Mouse (Mus musculus): ENCODE measurements around the gene Daw1.

The Daw1 gene

GRCm38 (mm10) chr1:83159603-83160002 lies at the start of gene Daw1:
TSS of gene Daw1 (plus strand) at chr1:83159752.
- peak; percentile 88 for DNase-seq (ENCODE audit: low read depth, low spot score)

- DNase-seq (ENCODE audit: low read depth, low spot score): no peak
Observed at GRCm38 (mm10) chr1:83110992-83111391, 48.6 kb upstream of the Daw1 start.

GRCm38 (mm10) chr1:83111726-83112125 lies 47.8 kb upstream of the Daw1 start:
- DNase-seq (ENCODE audit: low read depth, low spot score): peak; percentile 9

DNA sequence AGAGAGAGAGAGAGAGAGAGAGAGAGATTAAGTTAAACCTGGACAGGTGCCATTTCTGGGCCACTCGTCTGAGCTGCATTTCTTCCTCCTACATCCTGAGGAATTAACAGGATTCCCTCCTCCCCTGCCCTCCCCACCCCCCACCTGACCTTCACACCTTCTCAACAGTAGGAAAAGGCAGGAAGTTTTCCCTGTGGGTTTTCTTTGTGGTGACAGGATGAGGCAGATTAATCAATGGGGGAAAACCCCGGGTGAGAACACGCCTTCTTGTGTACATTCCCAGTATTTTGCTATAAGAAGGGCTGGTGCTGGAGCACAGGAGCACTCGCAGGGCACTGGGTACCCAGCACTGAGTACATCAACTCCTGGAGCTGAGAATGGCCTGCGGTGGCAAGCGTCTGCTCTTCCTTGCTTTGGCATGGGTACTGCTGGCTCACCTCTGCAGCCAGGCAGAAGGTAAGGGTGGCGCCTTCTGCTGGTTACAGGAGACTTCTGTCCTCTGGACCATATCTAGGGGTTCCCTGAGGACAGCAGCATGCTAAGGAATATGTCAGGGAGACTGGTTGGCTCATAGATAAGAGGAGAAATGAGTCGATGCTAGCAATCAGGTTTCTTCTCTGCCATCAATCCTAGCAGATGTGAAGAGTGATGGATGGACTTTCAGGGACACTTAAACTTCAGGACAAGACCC lies 43.0 kb upstream of the Daw1 start, which contains the start of gene Ccl20:
Gene Ccl20, plus strand, starts transcription at position 320 of the 691 bp plus-strand sequence.
- DNase-seq (ENCODE audit: low read depth, low spot score): peak; percentile 73

DNA sequence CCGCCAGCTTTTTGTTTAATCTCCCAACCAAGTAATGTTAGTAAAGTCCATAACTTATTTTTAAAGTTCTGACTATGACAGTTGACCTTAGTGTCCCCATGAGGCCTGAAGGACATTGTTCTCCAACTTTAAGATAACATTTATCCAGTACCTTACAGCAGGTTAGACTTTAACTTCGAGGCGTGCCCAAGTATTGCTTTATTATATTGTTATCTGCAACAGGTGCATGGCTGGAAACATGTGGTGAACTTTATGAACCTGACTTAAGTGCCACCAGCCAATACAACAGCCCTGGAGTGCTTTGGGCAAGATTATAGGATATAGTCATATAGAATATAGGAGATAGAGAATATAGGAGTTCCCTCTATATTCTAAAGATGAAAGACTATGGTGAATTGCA lies 42.3 kb upstream of the Daw1 start:
- no peak for DNase-seq (ENCODE audit: low read depth, low spot score)

- DNase-seq (ENCODE audit: low read depth, low spot score): no peak
Observed at GRCm38 (mm10) chr1:83117661-83118060, 41.9 kb upstream of the Daw1 start.

DNA sequence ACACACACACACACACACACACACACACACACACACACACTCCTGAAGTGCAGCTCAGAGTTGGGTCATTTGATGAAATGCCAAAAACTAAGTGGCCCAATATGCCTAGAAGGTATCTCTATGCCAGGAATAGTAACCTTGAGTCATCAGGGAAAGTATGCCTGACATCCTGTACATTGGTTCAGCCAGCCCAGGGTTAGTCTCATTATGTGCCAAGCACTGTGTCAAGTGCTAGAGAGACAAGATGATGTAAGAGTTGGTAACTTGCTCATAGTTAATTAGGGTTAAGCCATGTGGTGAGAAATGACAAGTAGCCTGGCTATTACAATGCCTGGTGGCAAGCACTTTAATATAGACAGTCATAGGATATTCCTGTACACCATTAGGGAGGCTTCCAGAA lies 39.6 kb upstream of the Daw1 start:
- no peak for DNase-seq (ENCODE audit: low read depth, low spot score)

DNA sequence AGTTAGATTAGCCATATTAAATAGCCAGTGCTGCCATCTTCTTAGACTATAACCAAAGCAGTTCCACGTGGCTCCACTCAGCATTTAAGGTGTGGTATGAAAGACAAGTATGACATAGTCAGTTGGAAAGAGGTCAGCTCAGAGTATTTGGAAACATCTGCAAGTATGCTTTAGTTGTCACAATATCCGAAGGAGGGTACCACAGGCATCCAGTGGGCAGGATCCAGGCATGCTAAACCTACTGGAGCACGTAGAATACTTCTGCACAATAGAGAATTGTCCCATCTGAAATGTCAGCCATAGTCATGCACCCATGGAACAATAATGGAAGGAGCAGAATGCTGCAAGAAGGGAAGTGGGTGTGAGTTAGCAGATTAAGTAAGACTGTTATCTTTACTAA lies 39.2 kb upstream of the Daw1 start:
- no peak for DNase-seq (ENCODE audit: low read depth, low spot score)

GRCm38 (mm10) chr1:83123201-83123600 lies 36.4 kb upstream of the Daw1 start:
- no peak for DNase-seq (ENCODE audit: low read depth, low spot score)

- DNase-seq (ENCODE audit: low read depth, low spot score): peak; percentile 17
Observed at GRCm38 (mm10) chr1:83135829-83136228, 23.7 kb upstream of the Daw1 start.

DNA sequence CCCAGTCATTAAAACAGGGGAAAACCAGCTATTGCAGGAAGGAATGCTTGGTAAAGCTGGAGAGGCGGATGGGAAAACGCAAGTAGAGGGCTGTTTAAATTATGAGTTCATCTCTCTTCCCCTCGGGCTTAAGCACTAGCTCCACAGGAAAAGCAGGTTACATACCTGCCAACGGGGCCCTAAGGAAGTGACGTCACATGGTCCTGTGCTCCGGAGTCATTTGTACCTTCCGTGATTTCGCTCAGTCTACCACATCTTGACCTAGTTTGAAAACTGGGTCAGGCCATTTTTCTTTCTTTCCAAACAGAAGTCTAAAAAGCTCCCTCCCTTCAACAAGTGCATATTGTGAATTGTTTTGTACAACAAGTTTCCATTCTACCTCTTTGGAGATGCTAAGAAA lies 21.7 kb upstream of the Daw1 start:
- DNase-seq (ENCODE audit: low read depth, low spot score): no peak

DNA sequence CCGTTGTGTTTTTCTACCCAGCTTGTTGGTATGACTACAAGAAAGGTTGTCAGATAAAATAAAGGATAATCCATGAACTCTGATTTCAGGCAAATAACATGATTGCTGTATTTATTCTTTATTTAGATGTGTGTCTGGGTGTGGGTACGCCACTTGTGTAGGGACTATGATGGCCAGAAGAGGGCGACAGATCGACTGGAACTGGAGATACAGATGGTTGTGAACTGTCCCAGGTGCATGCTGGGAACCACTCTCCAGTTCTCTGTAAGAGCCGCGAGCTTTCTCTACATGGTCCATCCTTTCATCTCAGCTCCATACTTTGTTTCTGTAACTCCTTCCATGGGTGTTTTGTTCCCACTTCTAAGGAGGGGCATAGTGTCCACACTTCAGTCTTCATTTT lies 20.8 kb upstream of the Daw1 start:
- DNase-seq (ENCODE audit: low read depth, low spot score): peak; percentile 57

DNA sequence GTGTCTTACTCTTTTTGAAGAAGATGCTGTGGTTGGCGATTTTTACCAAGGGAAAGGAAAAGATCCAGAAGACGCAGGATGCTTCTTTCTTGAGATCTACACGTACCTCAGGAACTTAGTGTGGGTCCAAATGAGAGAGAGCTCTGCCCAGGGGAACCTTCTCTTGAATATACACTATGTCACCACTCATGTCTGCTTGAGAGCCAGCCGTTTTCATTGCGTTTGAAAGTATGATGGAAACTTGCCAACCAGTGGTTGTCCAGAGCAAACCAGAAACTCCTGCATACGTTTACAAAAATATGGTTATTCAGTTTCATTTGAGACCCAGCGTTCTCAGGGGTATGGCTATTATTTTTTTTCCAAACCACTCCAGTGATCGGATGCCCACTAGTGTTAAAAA lies 18.0 kb upstream of the Daw1 start:
- no peak for DNase-seq (ENCODE audit: low read depth, low spot score)

- no peak for DNase-seq (ENCODE audit: low read depth, low spot score)
Observed at GRCm38 (mm10) chr1:83142055-83142454, 17.5 kb upstream of the Daw1 start.

DNA sequence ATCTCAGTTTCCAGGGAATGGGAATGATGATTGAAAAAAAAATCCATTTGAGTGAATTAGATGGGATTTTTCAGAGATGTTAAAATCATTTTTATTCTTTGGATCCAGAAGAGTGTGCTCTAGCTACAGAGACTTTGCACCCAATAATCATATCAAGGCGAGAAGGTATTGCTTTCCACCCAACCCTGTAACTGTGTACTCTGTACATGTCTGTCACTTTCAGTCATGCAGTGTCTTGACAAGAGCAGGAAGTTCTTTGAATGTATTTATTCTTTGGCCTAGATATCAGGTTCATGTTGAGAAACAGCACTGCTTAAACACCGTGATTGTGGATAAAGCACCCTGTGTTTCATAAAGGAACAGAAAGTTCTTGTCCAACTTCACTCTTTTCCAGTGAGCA lies 13.0 kb upstream of the Daw1 start:
- DNase-seq (ENCODE audit: low read depth, low spot score): no peak

- peak; percentile 28 for DNase-seq (ENCODE audit: low read depth, low spot score)
Observed at GRCm38 (mm10) chr1:83150227-83150626, 9.3 kb upstream of the Daw1 start.

GRCm38 (mm10) chr1:83152961-83153360 lies 6.6 kb upstream of the Daw1 start:
- no peak for DNase-seq (ENCODE audit: low read depth, low spot score)

DNA sequence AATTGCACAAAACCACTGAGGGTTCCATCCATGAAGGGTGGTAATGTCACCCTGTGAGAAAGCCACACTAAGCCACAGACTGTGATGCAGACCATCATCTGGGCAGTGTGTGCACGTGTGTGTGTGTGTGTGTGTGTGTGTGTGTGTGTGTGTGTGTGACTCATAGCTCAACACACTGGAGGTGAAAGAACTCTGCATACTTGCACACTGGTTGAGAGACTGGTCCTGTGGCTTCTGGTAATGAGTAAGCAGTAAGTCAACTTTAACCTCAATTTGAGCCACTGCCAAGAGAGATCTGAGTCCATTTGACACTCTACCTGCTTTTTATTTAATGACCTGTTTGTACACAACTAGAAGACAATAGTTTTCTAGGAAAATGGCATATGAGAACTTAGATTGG lies 2.7 kb upstream of the Daw1 start:
- no peak for DNase-seq (ENCODE audit: low read depth, low spot score)

DNA sequence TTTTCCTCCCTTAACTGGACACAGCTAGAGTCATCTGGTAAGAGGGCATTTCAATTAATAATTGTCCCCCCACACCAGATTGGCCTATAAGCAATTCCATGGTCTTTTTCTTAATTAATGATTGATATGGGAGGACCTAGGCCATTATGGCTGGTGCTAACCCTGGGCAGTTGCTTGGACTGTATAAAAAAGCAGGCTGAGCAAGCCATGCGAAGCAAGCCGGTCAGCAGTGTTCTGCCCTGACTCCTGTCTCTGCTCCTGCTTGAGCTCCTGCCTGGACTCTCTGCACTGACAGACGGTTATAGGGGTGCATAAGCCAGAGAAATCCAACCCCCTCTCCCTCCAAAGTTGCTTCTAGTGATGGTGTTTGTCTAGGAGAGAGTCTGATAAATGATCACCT lies 2.1 kb downstream of the Daw1 start:
- no peak for DNase-seq (ENCODE audit: low read depth, low spot score)

DNA sequence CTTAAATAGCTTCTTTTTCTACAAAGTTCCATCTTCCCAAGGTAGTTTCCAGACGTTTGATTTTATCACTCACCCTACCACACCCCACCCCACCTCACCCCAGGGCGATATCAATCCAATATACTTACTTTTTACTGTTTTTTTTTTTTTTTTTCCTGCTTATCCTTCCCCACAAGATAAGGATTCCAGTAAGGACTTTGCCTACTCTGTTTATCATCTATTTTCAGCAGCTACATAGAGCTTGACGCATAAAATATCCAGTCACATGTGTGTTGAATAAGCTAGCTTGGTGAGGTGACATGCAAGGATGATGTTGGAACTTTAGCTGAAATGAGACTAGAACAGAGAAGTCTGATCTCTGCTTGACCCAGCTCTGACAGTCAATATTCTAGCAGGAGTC lies 4.5 kb downstream of the Daw1 start:
- no peak for DNase-seq (ENCODE audit: low read depth, low spot score)

DNA sequence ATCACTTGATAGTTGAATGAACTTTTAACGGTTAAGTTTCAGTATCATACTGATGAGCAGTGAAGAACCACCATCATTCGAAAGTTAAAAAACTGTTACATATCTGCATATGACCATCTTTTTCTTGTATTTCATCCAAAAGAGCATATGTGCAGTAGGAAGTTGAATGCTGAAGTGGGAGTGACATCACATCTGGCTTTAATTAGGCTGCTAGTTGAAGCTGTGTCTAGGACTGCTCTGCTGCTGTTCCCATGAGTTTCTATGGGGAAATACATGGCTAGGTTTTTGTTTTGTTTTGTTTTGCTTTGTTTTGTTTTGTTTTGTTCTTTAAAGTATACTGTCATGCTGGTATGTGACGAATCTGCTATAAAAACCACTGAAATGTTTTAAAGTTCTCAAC lies 9.6 kb downstream of the Daw1 start:
- DNase-seq (ENCODE audit: low read depth, low spot score): no peak

DNA sequence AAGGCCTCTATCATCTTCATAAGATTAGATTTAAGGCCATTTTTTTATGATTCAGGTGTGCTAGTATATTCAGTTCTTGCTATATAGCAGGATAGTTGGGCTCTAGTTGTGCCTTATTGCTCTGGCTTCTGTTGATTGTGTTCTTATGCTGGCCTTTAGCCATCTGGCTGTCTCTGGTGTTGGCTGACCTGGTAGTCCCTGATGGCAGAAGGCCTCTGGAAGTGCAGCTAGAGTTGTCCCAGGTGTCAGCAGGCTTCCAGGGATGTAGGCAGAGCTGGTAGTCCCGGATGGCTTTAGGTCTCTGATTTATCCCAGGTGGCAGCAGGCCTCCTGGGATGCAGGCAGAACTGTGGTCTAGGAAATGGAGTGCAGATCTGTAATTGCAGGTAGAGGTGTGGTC lies 16.4 kb downstream of the Daw1 start:
- DNase-seq (ENCODE audit: low read depth, low spot score): no peak

DNA sequence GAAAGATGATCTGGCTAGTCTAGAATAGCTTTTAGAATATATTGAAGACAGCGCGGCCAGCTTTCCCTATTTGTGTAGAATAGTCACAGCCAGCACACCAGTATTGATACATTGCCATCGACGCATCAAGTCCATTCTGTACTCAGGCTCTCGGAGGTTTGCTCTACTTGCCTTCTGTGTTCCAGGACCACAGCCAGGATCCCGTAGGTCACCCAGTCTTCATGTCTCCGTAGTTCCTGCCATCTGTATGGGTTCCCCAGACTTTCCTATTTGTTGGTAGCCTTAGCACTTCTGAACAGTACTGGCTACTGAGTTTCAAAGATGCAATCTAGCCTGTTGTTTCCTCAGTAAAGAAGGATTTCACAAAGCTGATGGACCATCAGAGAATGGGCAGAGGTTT lies 20.0 kb downstream of the Daw1 start:
- DNase-seq (ENCODE audit: low read depth, low spot score): no peak

GRCm38 (mm10) chr1:83181418-83181817 lies 21.9 kb downstream of the Daw1 start:
- DNase-seq (ENCODE audit: low read depth, low spot score): no peak

Measured in ES-CJ7 (cell line).